Mouse (Mus musculus): ENCODE data around the gene Ctla4. TPM values are rescaled to one million over a fixed set of nuclear protein-coding genes. Genes with fewer than 3 reads are reported as not detected.

The Ctla4 gene
- not detected in 2 replicates for polyA plus RNA-seq (2012; rRNA removed)

- no peak for DNase-seq (ENCODE audit: low read depth)
Measured at GRCm38 (mm10) chr1:60886981-60887380, at the start of gene Ctla4. TSS of gene Ctla4 (plus strand) at chr1:60887000.

DNA sequence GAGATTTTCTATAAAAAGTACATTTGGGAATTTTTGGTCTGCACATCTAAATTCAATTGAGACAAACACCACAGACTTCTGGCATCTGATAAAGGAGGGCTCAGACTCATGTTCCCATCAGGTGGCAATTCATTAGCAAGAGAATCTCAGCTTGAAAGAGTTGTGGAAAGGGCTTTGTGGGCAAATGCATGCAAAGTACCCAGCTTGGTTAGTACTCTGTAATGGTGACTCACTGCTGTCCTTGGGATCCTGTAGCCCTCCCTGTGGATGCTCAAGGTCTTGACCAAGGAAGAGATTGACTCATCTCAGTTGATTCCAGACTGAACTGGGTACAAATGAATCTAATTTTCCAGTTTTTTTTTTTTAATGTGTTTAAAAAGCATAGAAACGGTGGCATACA is 47.6 kb upstream of the Ctla4 start:
- no peak for DNase-seq (ENCODE audit: low read depth)

- no peak for DNase-seq (ENCODE audit: low read depth)
Measured at GRCm38 (mm10) chr1:60845318-60846060, 41.3 kb upstream of the Ctla4 start.

- DNase-seq (ENCODE audit: low read depth) = no peak
Measured at GRCm38 (mm10) chr1:60846616-60847275, 40.1 kb upstream of the Ctla4 start.

DNA sequence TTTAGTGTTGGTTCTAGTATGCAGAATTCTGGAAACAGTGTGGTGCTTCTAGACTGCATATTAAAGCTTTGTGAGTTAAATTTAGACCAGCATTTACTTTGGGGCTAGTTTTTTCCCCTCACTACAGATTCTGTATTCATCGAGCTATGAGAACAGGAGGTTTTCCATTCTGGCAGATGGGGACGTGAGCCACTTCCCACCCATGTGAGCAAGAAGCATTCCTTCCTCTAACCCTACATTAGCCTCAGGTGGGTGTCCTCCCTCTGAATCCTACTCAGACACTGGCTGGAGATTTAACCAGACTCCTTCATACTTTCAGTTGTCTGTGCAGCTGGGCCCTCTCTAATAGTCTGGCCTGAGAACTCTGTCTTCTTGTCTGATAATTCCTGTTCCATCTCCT is 37.7 kb upstream of the Ctla4 start:
- DNase-seq (ENCODE audit: low read depth) = no peak

DNA sequence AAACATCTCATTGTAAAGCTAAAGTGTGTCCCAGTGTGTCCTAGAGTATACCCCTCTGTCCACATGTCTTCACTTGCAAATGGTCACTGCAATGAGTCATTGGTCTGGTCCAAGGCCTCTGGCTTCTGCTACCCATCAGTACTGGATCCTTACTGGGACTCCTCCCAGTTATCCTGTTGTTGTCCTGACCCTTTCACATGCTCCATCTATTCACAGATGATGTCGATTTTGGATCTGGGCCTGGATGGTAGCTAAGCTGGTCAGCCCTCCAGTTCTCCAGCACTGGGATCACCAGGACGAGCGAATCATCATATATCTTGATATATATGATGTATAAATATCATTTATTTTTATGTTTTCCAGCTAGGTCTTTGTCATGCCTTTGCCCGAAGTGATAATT is 37.0 kb upstream of the Ctla4 start:
- DNase-seq (ENCODE audit: low read depth) = no peak

DNA sequence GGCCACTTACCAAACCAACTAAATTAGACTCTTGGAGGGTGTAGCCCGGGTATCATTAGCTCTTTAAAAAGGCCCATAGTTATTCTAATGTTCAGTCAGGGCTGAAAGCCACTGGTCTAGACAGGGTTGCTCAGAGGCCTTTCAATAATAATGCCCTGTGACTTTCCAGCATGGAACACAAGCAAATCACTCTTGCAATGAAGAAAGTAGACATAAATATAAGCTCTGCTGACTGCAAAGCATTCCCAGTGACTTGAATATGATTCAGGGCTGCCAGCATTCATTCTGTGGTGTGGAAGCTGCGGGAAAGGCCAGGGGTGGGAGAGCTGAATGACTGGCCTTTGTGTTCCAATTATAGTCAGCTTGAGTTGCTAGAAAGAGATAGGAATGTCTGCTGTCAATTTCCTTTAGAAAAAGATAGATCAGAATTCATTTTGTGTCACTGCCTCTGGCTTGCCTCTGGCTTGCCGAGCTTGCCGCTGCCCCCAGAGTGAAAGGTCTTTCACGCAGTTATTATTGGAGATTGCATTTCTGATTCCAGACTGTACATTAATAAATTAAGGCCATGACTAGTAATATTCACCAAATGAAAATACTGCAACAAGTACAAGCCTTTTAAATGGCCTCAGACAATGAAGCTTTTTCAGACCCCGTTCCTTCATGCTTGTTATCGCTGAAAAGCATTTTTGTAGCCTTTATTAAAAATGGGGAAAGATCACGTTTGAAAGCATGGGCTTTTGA is 35.6 kb upstream of the Ctla4 start:
- DNase-seq (ENCODE audit: low read depth) = no peak

DNA sequence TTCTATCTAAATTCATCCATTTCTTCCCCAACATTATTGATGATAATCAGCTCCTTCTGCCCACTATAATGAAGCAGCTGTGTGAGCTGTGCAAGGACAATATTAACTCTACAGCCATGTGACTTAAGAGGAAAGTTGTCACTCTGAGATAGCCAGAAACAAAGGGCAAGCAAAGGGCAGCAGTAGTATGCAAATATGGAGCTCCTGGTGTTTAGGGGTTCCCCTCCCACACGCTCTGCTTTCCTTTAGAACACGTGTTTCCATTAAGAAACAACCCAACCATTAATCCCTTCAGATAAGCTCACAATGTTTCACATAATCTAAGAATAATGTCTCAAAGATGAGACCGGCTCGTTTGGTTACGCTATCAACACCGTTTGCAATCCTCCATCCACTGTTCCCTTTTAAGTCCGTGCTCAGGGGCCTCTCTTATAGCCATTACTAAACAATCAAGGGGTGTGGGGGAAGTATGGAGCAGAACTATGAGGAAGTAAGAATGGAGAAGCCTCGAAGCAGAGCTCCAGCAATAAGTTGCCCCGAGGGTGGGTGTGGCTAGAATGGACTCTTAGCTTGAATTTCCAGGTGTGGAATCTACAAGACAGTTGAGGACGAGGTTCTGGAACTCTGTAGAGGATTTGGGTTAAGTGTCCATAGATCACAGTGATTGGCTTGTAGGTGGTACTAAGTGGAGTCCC is 34.6 kb upstream of the Ctla4 start:
- DNase-seq (ENCODE audit: low read depth) = no peak

DNA sequence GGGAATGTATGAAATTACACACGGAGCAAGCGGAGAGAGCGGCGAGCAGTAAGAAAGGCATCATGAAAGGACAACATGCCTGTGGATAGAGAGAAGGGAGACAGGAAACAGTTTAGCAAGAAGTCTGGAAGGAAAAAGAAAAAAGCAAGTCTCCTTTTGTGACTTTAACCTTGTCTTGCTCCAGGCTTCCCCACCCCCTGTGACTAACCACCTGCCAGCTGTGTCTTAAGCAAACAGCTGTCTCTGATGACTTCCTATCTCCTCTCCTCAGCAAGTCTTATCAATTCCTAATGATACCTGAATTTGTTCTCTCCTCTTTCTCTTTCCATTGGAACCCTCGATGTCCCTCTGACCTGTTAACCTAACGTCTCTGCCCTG is 34.0 kb upstream of the Ctla4 start:
- no peak for DNase-seq (ENCODE audit: low read depth)

GRCm38 (mm10) chr1:60853330-60853956 is 33.4 kb upstream of the Ctla4 start:
- no peak for DNase-seq (ENCODE audit: low read depth)

- no peak for DNase-seq (ENCODE audit: low read depth)
Measured at GRCm38 (mm10) chr1:60853991-60854390, 32.8 kb upstream of the Ctla4 start.

- DNase-seq (ENCODE audit: low read depth) = no peak
Measured at GRCm38 (mm10) chr1:60857351-60858220, 29.2 kb upstream of the Ctla4 start.

DNA sequence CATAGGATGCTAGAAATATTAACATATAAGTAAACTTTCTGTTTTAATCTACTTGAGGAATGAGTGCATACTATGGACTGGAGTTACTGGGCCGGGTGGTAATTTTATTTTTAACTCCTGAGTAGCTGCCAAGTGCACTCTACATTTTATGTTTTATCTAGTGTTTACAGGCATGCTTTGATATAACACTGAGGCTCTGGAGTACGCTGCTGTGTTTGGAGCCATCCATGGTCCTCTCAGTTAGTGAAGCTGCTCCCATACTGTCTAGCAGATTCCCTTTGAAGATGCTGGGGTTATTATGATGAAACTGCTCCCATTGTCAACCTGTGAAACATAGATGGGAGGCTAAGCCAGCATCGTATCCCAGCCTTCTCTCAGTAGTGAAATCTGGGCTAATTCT is 27.6 kb upstream of the Ctla4 start:
- no peak for DNase-seq (ENCODE audit: low read depth)

DNA sequence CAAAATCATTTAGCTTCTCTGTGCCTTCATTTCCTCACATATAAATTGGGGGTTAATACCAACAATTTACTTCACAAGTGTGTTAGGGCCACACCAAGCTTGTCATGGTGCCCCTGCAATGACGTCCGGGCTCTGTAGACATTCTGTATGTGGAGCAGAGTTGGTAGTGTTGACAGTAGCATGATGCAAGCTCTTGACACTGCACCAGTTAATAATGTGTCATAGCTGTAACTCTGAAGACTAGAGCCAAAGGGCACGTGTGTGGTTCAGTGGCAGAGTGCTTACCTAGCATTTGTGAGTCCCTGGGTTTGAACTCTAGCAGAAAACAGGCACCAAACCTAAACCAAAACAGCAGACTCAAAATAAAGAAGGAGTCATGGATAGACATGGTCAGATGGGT is 27.0 kb upstream of the Ctla4 start:
- peak; percentile 41 for DNase-seq (ENCODE audit: low read depth)

- DNase-seq (ENCODE audit: low read depth) = no peak
Measured at GRCm38 (mm10) chr1:60860357-60860946, 26.3 kb upstream of the Ctla4 start.

- DNase-seq (ENCODE audit: low read depth) = no peak
Measured at GRCm38 (mm10) chr1:60860955-60861354, 25.8 kb upstream of the Ctla4 start.

DNA sequence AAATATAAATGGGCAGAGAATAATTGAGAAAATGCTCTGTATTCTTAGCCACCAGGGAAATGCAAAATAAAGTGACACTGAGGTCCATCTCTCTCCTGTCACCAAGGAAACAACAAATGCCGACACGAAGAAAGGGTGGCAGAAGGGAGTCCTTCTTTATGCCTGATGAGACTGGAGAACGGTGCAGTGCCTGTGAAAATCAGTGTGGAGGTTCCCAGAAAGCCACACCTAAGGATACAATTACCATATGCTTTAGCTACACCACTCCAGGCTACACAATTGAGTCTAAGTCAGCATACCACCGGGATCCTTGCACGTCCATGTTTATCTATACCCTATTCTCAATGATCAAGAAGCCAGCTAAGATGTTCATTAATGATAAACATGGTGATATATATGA is 25.4 kb upstream of the Ctla4 start:
- no peak for DNase-seq (ENCODE audit: low read depth)

DNA sequence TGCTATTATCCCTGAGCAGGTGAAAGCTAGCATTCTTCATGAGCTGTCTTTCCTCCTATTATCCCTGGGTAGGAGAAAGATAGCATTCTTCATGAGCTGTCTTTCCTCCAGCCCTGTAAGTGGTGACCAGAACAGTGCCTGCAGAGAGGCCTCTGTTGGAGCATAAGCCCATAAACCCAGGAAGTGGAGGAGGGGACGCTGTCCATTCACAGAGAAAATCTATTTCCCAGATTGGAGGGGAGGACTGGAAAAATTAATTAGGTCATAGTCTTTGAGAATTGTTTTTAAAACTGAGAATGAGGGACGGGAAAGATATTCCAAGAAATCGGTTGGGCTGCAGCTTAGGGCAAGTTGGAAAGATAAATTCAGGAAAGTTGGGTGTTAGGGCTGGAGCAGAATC is 24.3 kb upstream of the Ctla4 start:
- DNase-seq (ENCODE audit: low read depth) = no peak

DNA sequence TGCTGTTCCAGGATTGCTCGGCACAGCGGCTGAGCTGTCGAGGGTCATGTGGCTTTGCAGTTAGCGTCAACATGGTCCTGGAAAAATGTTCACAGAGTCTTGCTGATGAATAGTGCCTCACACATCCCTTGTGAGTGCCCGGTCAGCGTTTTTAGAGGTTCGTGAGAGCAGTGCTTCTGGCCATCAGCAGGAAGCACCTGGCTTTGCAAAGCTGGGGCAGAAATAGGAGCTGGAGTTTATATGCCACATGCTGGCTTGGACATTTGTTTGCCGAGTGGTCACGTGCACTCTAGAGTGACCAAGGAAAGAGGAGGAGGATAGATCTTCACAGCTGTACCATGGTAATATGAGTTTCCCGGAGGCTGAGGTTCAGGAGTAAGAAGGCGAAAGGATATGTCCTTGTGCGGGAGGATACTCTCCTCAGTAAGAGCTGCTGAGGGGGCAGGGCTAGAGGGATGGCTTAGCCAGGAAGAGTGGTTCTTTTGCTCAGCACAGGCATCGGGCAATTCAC is 23.8 kb upstream of the Ctla4 start:
- no peak for DNase-seq (ENCODE audit: low read depth)

GRCm38 (mm10) chr1:60863701-60864100 is 23.1 kb upstream of the Ctla4 start:
- no peak for DNase-seq (ENCODE audit: low read depth)

Data from gonadal fat pad, adult 2 months (tissue).